Mouse (Mus musculus): ENCODE measurements around the gene Erp29. TPM values are rescaled to one million over a fixed set of nuclear protein-coding genes. Genes with fewer than 3 reads are reported as not detected.
A peak's percentile ranks its signal among the peaks of the same experiment; 100 is the strongest.

Erp29 gene
- total RNA-seq, 2 experiments from 2014 or later = 115 to 128 TPM

- peak; percentile 74 for DNase-seq
These were observed 2.3 kb downstream of the Erp29 start for GRCm38 (mm10) chr5:121449976-121450375.

- no peak for DNase-seq
These were observed 3.9 kb downstream of the Erp29 start for GRCm38 (mm10) chr5:121448450-121448849.

DNA sequence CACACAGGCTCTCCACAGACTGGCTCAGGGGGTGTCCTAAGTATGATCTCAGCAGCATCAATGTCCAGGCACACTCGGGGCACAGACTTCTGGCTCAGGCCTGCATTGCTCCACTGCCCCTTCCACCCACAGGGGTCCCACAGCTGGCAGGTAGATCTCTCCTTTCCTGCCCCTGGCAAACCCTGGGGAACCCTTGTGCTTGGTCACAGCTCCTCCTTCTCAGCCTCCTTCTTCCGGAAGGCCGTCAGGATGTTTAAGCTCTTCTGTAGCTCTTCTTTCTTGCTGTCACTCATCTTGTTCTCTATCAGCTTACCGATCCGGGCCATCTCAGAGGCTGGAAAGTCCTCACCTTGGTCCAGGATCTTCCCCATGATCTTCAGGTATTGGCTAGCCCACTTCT lies 7.4 kb downstream of the Erp29 start:
- DNase-seq = no peak

- DNase-seq = peak; percentile 62
These were observed 8.8 kb downstream of the Erp29 start for GRCm38 (mm10) chr5:121443548-121443947.

DNA sequence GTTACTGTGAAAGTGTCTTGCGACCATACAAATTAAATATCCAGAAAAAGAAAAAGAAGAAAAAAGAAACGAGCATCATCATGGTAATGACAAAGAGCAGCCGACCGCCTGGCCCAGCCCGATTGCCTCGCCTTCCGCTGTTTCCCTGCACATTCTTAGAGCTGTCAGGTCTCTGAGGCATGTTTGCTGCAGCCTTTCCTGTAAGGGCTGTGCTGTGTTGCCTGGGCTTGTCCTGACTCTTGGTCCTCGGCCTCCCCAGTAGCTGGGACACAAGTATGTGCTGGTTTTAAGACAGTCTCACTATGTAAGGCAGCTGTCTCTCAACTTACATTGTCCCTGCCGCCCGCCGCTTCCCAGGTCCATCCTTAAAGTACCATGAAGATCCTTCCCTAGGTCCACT lies 13.6 kb downstream of the Erp29 start:
- DNase-seq = no peak

DNA sequence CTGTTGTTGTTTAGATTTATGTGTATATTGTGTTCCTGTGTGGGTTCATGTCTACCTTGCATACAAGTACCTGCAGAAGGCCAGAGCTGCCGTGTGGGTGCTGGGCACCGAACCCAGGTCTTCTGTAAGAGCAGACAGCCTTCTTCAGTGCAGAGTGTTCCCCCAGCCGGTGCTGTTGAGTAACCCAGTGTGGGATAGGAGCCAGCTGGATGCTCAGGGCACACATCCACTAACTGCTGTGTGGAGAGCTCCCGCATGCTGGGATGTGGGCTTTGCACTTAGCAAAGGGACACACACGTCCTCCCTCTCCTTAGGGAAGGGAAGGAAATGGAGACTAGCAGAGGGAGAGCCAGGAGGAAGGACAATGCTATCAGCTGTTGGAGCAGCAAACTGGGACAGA lies 14.2 kb downstream of the Erp29 start:
- DNase-seq = peak; percentile 68

- no peak for DNase-seq
These were observed 23.4 kb downstream of the Erp29 start for GRCm38 (mm10) chr5:121428954-121429353.

- no peak for DNase-seq
These were observed 29.0 kb downstream of the Erp29 start for GRCm38 (mm10) chr5:121423297-121423696.

DNA sequence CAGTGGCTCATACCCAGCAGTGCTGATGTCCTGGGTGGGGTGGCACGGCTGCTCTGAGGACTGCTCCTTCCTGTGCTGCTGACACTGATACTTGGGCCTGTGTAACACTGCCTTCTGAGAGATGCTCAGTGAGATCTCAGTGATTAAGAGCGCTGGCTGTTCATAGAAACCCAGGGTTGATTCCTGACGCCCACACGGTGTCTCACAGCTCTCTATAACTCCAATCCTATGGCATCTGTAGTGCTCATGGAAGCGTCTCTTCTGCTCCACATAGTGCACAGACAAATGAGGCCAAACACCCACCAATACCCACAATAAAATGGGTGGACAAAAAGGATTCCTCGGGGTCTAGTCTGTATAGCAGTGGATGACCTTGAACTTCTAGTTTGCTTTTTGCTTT lies 29.5 kb downstream of the Erp29 start:
- DNase-seq = no peak

DNA sequence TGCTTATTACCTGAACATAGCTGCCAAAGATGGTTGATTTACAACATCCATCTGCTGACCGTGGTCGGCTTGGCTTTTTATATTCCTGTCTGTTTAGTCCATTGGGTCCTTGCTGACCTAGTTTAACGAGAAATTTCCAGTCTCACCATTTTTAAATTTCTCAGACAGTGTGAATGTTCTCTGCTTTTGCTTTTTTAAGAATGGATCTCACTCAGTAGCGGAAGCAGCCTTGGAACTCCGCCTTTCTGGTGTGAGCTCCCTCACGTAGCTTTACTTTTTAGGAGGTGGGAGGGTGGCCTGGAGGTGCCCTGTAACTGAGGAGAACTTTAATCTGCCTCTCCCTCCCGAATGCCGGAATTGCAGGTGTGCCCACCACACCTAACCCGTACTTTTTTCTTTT lies 31.6 kb downstream of the Erp29 start:
- no peak for DNase-seq

GRCm38 (mm10) chr5:121410975-121411374 lies 41.3 kb downstream of the Erp29 start:
- DNase-seq = no peak

GRCm38 (mm10) chr5:121407856-121408255 lies 44.5 kb downstream of the Erp29 start:
- DNase-seq = peak; percentile 51

- no peak for DNase-seq
These were observed 51.5 kb downstream of the Erp29 start for GRCm38 (mm10) chr5:121400849-121401248.

- DNase-seq = no peak
These were observed 52.2 kb downstream of the Erp29 start for GRCm38 (mm10) chr5:121400064-121400463.

- no peak for DNase-seq
These were observed 52.8 kb downstream of the Erp29 start for GRCm38 (mm10) chr5:121399540-121399939.

- no peak for DNase-seq
These were observed 53.3 kb downstream of the Erp29 start for GRCm38 (mm10) chr5:121398965-121399462.

DNA sequence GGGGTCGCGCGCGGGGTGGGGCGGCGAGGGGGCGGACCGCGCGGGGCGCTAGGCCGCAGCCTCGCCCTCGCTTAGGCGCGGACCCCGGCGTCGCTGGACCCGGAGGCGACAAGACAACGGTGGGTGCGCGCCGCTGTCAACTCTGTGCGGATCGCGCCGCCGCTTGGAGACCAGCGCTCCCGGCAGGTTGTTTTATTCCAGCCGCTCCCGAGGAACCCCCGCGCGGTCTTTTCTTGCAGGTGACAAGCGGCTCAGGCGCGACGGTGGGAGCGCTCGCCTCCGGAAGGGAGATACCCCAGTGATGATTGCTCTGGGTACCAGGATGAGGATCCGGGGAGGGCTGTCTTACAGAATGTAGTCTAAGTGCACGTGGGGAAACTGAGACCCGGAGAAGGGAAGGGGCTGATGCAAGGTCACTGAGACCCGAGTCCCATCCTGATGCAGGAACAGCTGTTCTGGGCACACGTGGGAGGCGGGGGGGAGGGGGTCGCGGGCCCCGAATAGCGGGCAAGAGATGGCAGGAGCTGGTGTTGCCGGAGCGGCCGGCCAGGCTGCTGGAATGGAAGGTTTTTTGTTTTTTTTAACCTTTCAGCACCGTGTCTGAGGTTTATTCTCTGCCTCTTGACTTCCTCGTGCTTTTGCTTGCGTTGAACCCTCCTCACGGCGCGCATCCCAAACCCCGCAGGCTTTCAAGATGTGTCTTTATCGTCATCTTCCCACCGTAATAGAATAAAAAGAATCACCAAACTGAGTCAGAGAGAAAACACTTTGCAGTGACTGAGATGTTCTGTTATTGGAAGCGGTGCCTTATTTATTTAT lies 54.0 kb downstream of the Erp29 start:
- DNase-seq = no peak

DNA sequence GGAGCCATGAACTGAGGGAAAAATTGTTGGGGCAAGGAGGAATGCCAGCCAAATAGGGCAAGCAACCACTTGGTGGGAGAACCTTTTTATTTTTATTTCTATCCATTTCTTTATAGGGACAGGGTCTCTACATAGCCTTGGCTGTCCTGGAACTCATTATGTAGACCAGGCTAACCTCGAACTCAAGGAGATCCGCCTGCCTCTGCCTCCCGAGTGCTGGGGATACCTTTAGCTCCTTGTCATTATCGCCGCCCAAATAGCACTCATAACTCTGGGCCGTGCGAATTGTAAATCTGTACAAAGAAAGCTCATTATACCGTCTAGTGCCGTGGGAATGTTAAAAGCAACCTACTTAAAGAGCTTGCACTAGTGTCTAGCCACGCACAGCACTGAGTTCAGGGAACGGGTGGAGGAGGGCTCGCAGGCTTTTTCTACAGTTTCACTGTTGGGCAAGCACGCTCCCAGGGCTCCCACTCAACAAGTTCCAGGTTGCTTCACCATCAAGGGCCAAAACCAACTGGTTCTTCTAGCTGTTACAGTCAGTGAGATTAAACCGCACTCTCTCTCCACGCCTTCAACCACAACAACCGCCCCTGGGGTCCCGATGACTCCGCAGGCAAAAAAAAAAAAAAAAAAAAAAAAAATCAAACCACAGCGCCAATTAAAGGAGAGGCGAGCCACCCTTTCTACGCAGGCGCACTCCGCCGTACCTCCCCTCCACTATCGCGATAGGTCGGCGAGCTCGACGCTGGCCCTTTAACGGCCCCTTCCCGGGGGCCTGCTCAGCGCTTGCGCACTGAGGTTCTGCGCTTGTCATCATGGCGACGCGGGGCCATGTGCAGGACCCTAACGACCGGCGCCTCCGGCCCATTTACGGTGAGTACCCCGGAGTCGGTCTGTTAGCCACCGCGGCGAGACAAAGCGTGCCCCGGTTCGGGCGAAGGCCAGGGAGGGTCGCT lies 54.8 kb downstream of the Erp29 start, which contains the start of gene Naa25:
Gene Naa25 (plus strand): TSS at position 750 of the 959 bp plus-strand sequence.
- DNase-seq = peak; percentile 97

DNA sequence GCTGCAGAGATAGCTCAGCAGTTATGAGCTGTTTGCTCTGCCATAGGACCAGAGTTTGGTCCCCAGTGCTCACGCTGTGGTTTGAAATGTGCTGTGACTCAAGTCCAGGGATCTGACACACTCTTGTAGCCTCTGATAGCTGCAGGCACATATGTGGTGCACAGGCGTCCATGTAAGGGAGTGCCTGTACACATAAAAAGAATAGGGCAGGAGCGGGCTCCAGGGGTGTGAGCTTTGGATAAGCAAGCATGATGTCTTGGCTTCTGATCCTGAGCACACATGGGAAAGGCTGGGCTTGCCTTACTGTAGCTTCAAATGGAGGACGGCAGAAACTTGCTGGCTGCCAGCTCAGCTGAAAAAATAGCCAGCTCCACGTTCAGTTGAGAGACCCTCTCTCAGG lies 56.7 kb downstream of the Erp29 start:
- no peak for DNase-seq

GRCm38 (mm10) chr5:121393402-121393801 lies 58.9 kb downstream of the Erp29 start:
- no peak for DNase-seq

- peak; percentile 63 for DNase-seq
These were observed 59.5 kb downstream of the Erp29 start for GRCm38 (mm10) chr5:121392667-121393380.

DNA sequence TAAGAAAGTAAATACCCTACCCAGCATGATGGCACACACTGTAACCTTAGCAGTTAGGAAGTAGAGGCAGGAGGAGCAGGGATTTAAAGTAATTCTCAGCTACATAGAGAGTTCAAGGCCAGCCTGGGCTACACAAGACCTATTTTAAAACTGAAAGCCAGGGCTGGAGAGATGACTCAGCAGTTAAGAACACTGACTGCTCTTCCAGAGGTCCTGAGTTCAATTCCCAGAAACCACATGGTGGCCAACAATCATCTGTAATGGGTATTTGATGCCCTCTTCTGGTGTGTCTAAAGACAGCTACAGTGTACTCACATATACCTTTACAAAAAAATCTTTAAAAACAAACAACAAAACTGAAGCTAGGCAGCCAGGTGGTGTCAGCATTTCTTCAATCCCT lies 62.6 kb downstream of the Erp29 start:
- DNase-seq = no peak

Data from adrenal gland, postnatal 10 days (tissue).